Mouse (Mus musculus): ENCODE data around the gene Cyp4a31. TPM values are rescaled to one million over a fixed set of nuclear protein-coding genes. Genes with fewer than 3 reads are reported as not detected.
"Not testable (repeated sequence)": the region's sequence is repeated elsewhere in the genome, so short reads cannot be mapped to it uniquely, and the experiment has no call there.

The Cyp4a31 gene
- polyA plus RNA-seq, 1 experiment from 2014 or later: not detected

GRCm38 (mm10) chr4:115614005-115614404, 50.6 kb downstream of the Cyp4a31 start:
- H3K4me1 ChIP-seq (ENCODE audit: control insufficient read depth, insufficient read depth, low read length): no peaks in the 10 kb centered on the region
- no peaks in the 10 kb centered on the region for H3K27me3 ChIP-seq (replicated peaks; ENCODE audit: control insufficient read depth, insufficient read depth, low read length)
- ATAC-seq: no peak

GRCm38 (mm10) chr4:115625560-115625959, 62.1 kb downstream of the Cyp4a31 start:
- not testable (repeated sequence) for H3K4me3 ChIP-seq (ENCODE audit: low read depth, low read length); H3K4me2 ChIP-seq (ENCODE audit: low read length); ATAC-seq; H3K27me3 ChIP-seq (replicated peaks; ENCODE audit: control insufficient read depth, insufficient read depth, low read length); DNase-seq (ENCODE audit: low spot score); H3K9me3 ChIP-seq (replicated peaks; ENCODE audit: control insufficient read depth, low read length); H3K4me1 ChIP-seq (ENCODE audit: control insufficient read depth, insufficient read depth, low read length); H3K36me3 ChIP-seq (ENCODE audit: control insufficient read depth, insufficient read depth, low read length); H3K9ac ChIP-seq (ENCODE audit: low read length); H3K27ac ChIP-seq (ENCODE audit: low read depth, low read length)
- 100% methylated on average over 2 of the region's 3 CpGs for WGBS

More at GRCm38 (mm10) chr4:115614005-115614404, 50.6 kb downstream of the Cyp4a31 start:
- DNase-seq (ENCODE audit: low spot score): no peak
- Histone ChIP-seq H3K9ac (ENCODE audit: low read length) (no peak overlapping the region), H3K4me3 (ENCODE audit: low read depth, low read length) (no peak overlapping the region), H3K36me3 (ENCODE audit: control insufficient read depth, insufficient read depth, low read length) (no peaks in the 10 kb centered on the region), H3K4me2 (ENCODE audit: low read length) (no peak overlapping the region), H3K27ac (ENCODE audit: low read depth, low read length) (no peak overlapping the region), H3K9me3 (replicated peaks; ENCODE audit: control insufficient read depth, low read length) (no peaks in the 10 kb centered on the region)

Other genes starting within 250 kb of the Cyp4a31 start
- gene Cyp4a12b, start 152.0 kb upstream of the Cyp4a31 start, polyA plus RNA-seq (2014; fragmentation: Nextera tagmentation; extraction: Ambion mirVana): not detected in 2 replicates
- gene Cyp4a30b, start 111.0 kb upstream of the Cyp4a31 start, polyA plus RNA-seq (2014; fragmentation: Nextera tagmentation; extraction: Ambion mirVana): not detected in 2 replicates
- not detected in 2 replicates for gene Cyp4a14, start 67.5 kb upstream of the Cyp4a31 start, polyA plus RNA-seq (2014; fragmentation: Nextera tagmentation; extraction: Ambion mirVana)
- not detected in 2 replicates for gene Cyp4a10, start 45.4 kb upstream of the Cyp4a31 start, polyA plus RNA-seq (2014; fragmentation: Nextera tagmentation; extraction: Ambion mirVana)
- gene Cyp4a32, start 37.3 kb downstream of the Cyp4a31 start, polyA plus RNA-seq (2014; fragmentation: Nextera tagmentation; extraction: Ambion mirVana): not detected in 2 replicates
- gene Cyp4b1, start 84.1 kb downstream of the Cyp4a31 start, polyA plus RNA-seq (2014; fragmentation: Nextera tagmentation; extraction: Ambion mirVana): 0.33 TPM in 2 replicates
- 17.7 and 23.4 TPM in 2 replicates for gene Efcab14, start 174.1 kb downstream of the Cyp4a31 start, polyA plus RNA-seq (2014; fragmentation: Nextera tagmentation; extraction: Ambion mirVana)
- gene Tex38, start 217.4 kb downstream of the Cyp4a31 start, polyA plus RNA-seq (2014; fragmentation: Nextera tagmentation; extraction: Ambion mirVana): not detected in 2 replicates
- gene Atpaf1, start 221.2 kb downstream of the Cyp4a31 start, polyA plus RNA-seq (2014; fragmentation: Nextera tagmentation; extraction: Ambion mirVana): 30.1 and 36.2 TPM in 2 replicates